Mouse (Mus musculus) heart, postnatal 0 days (tissue): Measurements from ENCODE around the gene Nenf. TPM values are rescaled to one million over a fixed set of nuclear protein-coding genes. Genes with fewer than 3 reads are reported as not detected.

Experiments used
- ATAC-seq: fragments of 200-750 bp; cut with Nextera tagmentation; 2 replicates; pipeline ENCODE4 v1.8.0; 2017; ENCODE audit warnings: low read depth, moderate number of reproducible peaks, moderate library complexity; ENCODE audit not compliant: insufficient read depth
- DNase-seq: peaks from one replicate; pipeline ENCODE4 v3.0.0-alpha.2; 2016; ENCODE audit warnings: low spot score
- H3K27ac ChIP-seq: fragments of 300-500 bp; sonication (generic); 2 replicates; pipeline ENCODE4 v1.5.1; 2014; ENCODE audit warnings: low read depth, mild to moderate bottlenecking
- H3K27me3 ChIP-seq: fragments of 300-500 bp; sonication (generic); 2 replicates; pipeline ENCODE4 v1.6.1; 2014; ENCODE audit warnings: low read length, mixed read lengths; ENCODE audit not compliant: control insufficient read depth, insufficient read depth
- H3K36me3 ChIP-seq: fragments of 300-500 bp; sonication (generic); replicated peaks from 2 replicates; pipeline ENCODE4 v1.6.1; 2014; ENCODE audit warnings: low read length, mixed read lengths; ENCODE audit not compliant: control insufficient read depth, insufficient read depth
- H3K4me1 ChIP-seq: fragments of 300-500 bp; sonication (generic); 2 replicates; pipeline ENCODE4 v1.6.1; 2014; ENCODE audit warnings: antibody characterized with exemption; ENCODE audit not compliant: control insufficient read depth, insufficient read depth
- H3K4me2 ChIP-seq: fragments of 300-500 bp; sonication (generic); 2 replicates; pipeline ENCODE4 v1.6.1; 2014; ENCODE audit warnings: low read depth, mild to moderate bottlenecking, low read length, moderate library complexity
- H3K4me3 ChIP-seq: fragments of 300-500 bp; sonication (generic); 2 replicates; pipeline ENCODE4 v1.5.1; 2014; ENCODE audit warnings: low read depth, low read length
- H3K9ac ChIP-seq: fragments of 300-500 bp; sonication (generic); replicated peaks from 2 replicates; pipeline ENCODE4 v1.6.1; 2014; ENCODE audit warnings: low read depth, low read length, mixed read lengths
- H3K9me3 ChIP-seq: fragments of 300-500 bp; sonication (generic); replicated peaks from 2 replicates; pipeline ENCODE4 v1.6.1; 2016; ENCODE audit warnings: low read length; ENCODE audit not compliant: control insufficient read depth
- CTCF ChIP-seq: IDR thresholded peaks from 2 replicates; pipeline ENCODE4 v1.5.1; 2016; ENCODE audit warnings: antibody characterized with exemption, control low read depth, low read depth
- EP300 ChIP-seq: IDR thresholded peaks from 2 replicates; pipeline ENCODE4 v1.6.1; 2016; ENCODE audit warnings: antibody characterized with exemption, low read depth
- WGBS: fragments of 180-500 bp; shearing (Covaris S2); extraction: QIAGEN DNeasy Blood & Tissue Kit; methylation state at CpG from one replicate; pipeline ENCODE4 v1.1.7; 2014; 5-methylcytosine and 5-hydroxymethylcytosine counted together
- polyA plus RNA-seq: library from polyadenylated mRNA; unstranded; fragments of >200 nt; fragmentation: Nextera tagmentation; extraction: Ambion mirVana; gene quantifications from 2 replicates; pipeline ENCODE4 v1.2.1, GENCODE M21; 2015
- total RNA-seq: library from RNA; depleted of rRNA; stranded (reverse); fragments of >200 nt; gene quantifications from 2 replicates; pipeline ENCODE4 v1.2.3, GENCODE M21; 2014; ENCODE audit warnings: low replicate concordance

Nenf gene
- total and polyA plus RNA-seq, 2 experiments from 2014 or later: 166 to 250 TPM

DNA sequence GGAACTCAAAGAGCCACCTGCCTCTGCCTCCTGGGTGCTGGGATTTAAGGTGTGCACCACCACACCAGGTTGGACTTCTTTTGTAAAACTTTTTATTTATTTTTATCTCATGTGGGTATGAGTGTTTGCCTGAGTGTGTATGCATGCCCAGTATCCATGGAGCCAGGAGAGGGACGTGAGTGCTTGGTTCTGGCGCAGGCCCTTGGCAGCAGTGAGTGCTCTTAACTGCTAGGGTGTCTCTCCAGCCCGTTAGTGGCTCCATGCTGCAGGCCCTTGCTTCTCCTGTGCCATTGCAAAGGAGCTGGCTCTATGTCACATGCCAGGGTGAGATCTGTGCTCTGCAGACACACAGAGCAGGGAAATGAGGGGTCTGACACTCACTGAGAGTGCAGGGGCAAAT is 14.3 kb downstream of the Nenf start:
- ATAC-seq (no peak), DNase-seq (no peak)
- no peak overlapping the region for H3K9ac ChIP-seq
- WGBS: 46% methylated on average over 3 of the region's 3 CpGs
- no peaks in the 10 kb centered on the region for H3K27me3 ChIP-seq
- H3K4me1 ChIP-seq: peaks cover 24% of the 10 kb centered on the region
- H3K4me2 ChIP-seq: no peak overlapping the region
- peaks cover 10% of the 10 kb centered on the region; the same call in 1 of the 2 replicates for H3K36me3 ChIP-seq
- no peak overlapping the region for H3K4me3 ChIP-seq
- no peaks in the 10 kb centered on the region for H3K9me3 ChIP-seq
- H3K27ac ChIP-seq: peak overlapping the region; percentile 47; the same call in 1 of the 2 replicates
- TF ChIP-seq CTCF (no peak), EP300 (no peak)

DNA sequence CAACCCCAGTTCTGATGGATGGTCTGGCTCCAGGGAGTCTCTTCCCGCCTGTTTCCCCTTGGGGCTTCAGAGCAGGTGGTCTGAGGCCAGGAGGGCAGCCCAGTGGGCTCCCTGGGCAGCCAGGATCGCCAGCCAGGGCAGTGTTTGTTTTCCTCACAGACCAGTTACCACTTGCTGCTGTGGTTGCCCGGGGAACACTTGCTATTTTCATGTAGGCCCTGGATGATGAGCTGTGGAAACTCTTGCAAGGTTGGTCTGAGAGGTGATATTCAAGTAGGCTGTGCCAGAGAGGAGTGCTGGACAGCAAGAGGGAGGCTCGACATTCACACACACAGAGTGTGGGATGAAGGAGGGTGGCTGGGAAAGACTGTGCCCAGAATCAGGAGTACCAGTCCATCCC is 16.1 kb downstream of the Nenf start:
- no peaks in the 10 kb centered on the region for H3K27me3 ChIP-seq
- TF ChIP-seq CTCF (no peak), EP300 (no peak)
- H3K9ac ChIP-seq: no peak overlapping the region
- DNase-seq (no peak), ATAC-seq (no peak)
- no peaks in the 10 kb centered on the region for H3K36me3 ChIP-seq
- H3K4me2 ChIP-seq: no peak overlapping the region
- 27% methylated on average over 4 of the region's 4 CpGs for WGBS
- peaks cover 32% of the 10 kb centered on the region for H3K4me1 ChIP-seq
- peak overlapping the region; percentile 30; the same call in 1 of the 2 replicates for H3K27ac ChIP-seq
- no peaks in the 10 kb centered on the region for H3K9me3 ChIP-seq
- H3K4me3 ChIP-seq: no peak overlapping the region

DNA sequence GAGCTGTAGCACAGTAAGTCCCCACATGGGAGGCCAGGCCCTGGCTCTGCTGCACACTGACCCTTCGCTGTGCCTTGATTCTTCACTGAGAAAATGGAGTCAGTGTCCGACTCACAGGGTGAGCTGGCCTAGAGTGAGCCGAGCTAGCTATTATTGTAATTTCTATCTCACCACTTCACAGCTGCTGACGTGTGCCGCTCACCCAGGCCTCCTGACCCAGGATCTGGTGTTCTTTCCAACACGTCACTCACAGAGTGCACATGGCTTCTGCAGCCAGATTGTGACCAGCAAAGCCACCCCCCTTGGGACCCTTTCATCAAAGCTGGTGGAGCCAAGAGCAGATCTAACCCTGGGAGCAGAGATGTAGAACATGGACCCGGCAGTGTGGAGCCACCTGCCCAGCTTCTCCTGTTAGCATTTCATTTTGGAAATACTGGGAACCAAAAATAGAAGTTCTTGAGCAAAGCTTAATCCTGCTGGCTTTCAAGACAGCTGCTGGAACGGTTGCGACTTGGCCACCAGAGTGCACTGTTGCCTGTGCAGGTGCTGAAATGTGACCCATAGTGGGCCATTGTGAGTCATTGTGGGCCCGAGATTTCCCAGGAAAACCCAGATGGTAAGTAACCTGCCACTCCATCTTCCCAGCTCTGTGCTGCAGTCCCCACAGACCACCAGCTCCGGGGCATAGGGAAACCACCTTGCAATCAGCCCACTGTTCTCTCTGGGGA is 18.6 kb downstream of the Nenf start:
- Histone ChIP-seq H3K4me3 (no peak overlapping the region), H3K27ac (peak overlapping the region; percentile 94), H3K36me3 (no peaks in the 10 kb centered on the region), H3K9me3 (no peaks in the 10 kb centered on the region), H3K4me1 (peaks cover 44% of the 10 kb centered on the region), H3K4me2 (peak overlapping the region; percentile 28), H3K9ac (peak overlapping the region; percentile 23; the same call in 1 of the 2 replicates), H3K27me3 (no peaks in the 10 kb centered on the region)
- peak; percentile 83 for DNase-seq
- WGBS: 13% methylated on average over 11 of the region's 11 CpGs
- TF ChIP-seq EP300 (no peak), CTCF (peak; percentile 75)
- peak; percentile 83 for ATAC-seq

DNA sequence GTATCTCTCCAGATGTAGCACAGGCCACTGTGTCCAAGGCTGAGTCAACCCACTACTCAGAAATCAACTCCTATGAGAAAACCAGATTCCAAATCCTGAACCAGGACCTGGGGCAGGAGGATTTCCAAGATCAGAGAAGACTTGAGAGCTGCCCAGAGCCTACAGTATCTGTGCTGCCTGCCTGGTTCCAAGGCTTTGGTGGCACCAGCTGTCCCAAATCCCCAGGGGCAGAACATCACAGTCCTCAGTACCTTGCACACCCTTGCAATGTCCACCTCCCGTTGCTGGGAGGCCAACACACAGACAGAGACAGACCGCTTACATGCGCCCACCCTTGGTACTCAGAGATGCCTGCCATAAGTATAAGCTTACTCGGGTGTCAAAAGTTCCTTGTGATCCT is 19.7 kb downstream of the Nenf start:
- no peak for DNase-seq
- H3K9ac ChIP-seq: no peak overlapping the region
- H3K27me3 ChIP-seq: no peaks in the 10 kb centered on the region
- H3K36me3 ChIP-seq: no peaks in the 10 kb centered on the region
- no peak overlapping the region for H3K27ac ChIP-seq
- no peak for ATAC-seq
- TF ChIP-seq CTCF (no peak), EP300 (no peak)
- peaks cover 39% of the 10 kb centered on the region for H3K4me1 ChIP-seq
- WGBS: 84% methylated on average over 4 of the region's 4 CpGs
- no peak overlapping the region for H3K4me2 ChIP-seq
- no peaks in the 10 kb centered on the region for H3K9me3 ChIP-seq
- H3K4me3 ChIP-seq: no peak overlapping the region

DNA sequence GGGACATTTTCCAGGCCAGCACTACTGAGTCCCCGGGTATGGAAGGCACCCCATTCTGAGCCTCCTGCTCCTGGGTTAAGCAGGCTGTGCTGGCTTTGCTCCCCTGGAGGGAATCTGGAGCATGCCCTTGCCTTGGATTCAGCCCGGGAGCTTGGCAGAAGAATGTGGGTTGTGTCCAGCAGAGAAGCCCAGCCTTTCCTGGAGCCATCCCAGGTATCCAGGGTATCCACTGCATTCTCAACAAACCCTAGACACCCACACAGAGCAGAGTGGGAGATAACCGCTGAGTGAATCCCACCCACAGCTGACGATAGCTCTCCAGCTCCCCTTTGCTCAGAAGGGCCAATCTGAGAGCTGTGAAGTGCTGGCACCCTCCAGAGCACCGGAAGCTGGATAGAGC is 21.5 kb downstream of the Nenf start:
- no peaks in the 10 kb centered on the region for H3K36me3 ChIP-seq
- no peak overlapping the region for H3K4me2 ChIP-seq
- WGBS: 14% methylated on average over 5 of the region's 5 CpGs
- TF ChIP-seq CTCF: no peak
- TF ChIP-seq EP300: no peak
- peak; percentile 90 for DNase-seq
- H3K27ac ChIP-seq: peak overlapping the region; percentile 84
- H3K4me1 ChIP-seq: peaks cover 42% of the 10 kb centered on the region
- no peak overlapping the region for H3K4me3 ChIP-seq
- H3K27me3 ChIP-seq: no peaks in the 10 kb centered on the region
- H3K9ac ChIP-seq: no peak overlapping the region
- ATAC-seq: peak; percentile 81
- H3K9me3 ChIP-seq: no peaks in the 10 kb centered on the region

DNA sequence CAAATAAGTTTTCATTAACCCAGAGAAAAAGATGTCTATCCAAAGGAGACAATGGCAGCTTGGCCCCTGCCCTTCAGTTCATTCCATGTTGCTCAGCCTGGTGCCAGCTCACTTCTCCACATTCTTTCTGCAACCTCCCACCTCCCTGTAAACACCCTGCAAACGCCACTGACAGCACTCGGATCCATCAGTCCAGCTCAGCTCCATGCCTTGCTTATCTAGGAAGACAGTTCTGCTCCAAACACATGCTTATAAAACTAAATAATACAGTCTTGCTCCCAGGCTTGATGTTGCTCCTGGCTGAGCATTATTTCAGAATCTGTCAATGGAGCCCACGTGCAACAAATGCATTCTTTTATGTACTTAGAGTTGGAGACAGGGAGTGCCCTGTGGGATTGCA is 22.2 kb downstream of the Nenf start:
- Histone ChIP-seq H3K27ac (peak overlapping the region; percentile 84), H3K4me2 (no peak overlapping the region), H3K9ac (no peak overlapping the region), H3K36me3 (no peaks in the 10 kb centered on the region), H3K4me1 (peaks cover 42% of the 10 kb centered on the region), H3K4me3 (no peak overlapping the region), H3K9me3 (no peaks in the 10 kb centered on the region), H3K27me3 (no peaks in the 10 kb centered on the region)
- DNase-seq (no peak), ATAC-seq (no peak)
- TF ChIP-seq CTCF: no peak
- TF ChIP-seq EP300: no peak
- WGBS: 19% methylated on average over 3 of the region's 3 CpGs
